Mouse (Mus musculus) MEL (cell line): ENCODE results near the gene Dnah6. TPM values are rescaled to one million over a fixed set of nuclear protein-coding genes. Genes with fewer than 3 reads are reported as not detected.

Experiments
- DNase-seq: peaks from one replicate; pipeline ENCODE4 v3.0.0; 2011; ENCODE audit warnings: low read depth, low spot score
- H3K27ac ChIP-seq: 2 replicates; pipeline ENCODE4 v1.5.1; 2012; ENCODE audit warnings: low read depth, mild to moderate bottlenecking, control low read depth, low read length, moderate library complexity; ENCODE audit not compliant: control insufficient read depth
- H3K27me3 ChIP-seq, 2 experiments: fragments of 150-350 bp in 1 of 2; sonication (generic) in 1 of 2; 2 replicates each; pipeline ENCODE4 v1.6.1; 2012; ENCODE audit warnings: low read length in 2 of 2, mild to moderate bottlenecking in 2 of 2, improper control_type of control experiment in 1 of 2, moderate library complexity in 1 of 2; ENCODE audit not compliant: insufficient read depth in 2 of 2, control insufficient read depth in 1 of 2
- H3K36me3 ChIP-seq, 2 experiments: 2 replicates each; pipeline ENCODE4 v1.6.1; 2012 to 2014; ENCODE audit warnings: low read length in 2 of 2, improper control_type of control experiment in 1 of 2, inconsistent platforms in 1 of 2, mild to moderate bottlenecking in 1 of 2; ENCODE audit not compliant: insufficient read depth in 2 of 2, control insufficient read depth in 1 of 2
- H3K4me1 ChIP-seq, 2 experiments: fragments of 150-350 bp in 1 of 2; sonication (generic) in 1 of 2; 2 replicates each; pipeline ENCODE4 v1.6.1; 2012; ENCODE audit warnings: low read length in 2 of 2, improper control_type of control experiment in 1 of 2, mild to moderate bottlenecking in 1 of 2; ENCODE audit not compliant: insufficient read depth in 2 of 2, control insufficient read depth in 1 of 2
- H3K4me3 ChIP-seq, 2 experiments: fragments of 150-350 bp in 1 of 2; sonication (generic) in 1 of 2; 2 replicates each; pipeline ENCODE4 v1.5.1; 2012; ENCODE audit warnings: low read depth in 2 of 2, low read length in 2 of 2, mild to moderate bottlenecking in 2 of 2, moderate library complexity in 2 of 2, control low read depth in 1 of 2, improper control_type of control experiment in 1 of 2; ENCODE audit not compliant: control insufficient read depth in 1 of 2, insufficient read depth in 1 of 2
- H3K79me2 ChIP-seq: 2 replicates; pipeline ENCODE4 v1.6.1; 2012; ENCODE audit warnings: mild to moderate bottlenecking, low read length, moderate library complexity; ENCODE audit not compliant: control insufficient read depth, poor library complexity, insufficient read depth
- H3K9ac ChIP-seq: 2 replicates; pipeline ENCODE4 v1.6.1; 2012; ENCODE audit warnings: low read depth, mild to moderate bottlenecking, control low read depth, low read length, moderate library complexity; ENCODE audit not compliant: control insufficient read depth, poor library complexity, severe bottlenecking
- H3K9me3 ChIP-seq: fragments of 150-350 bp; sonication (generic); replicated peaks from 2 replicates; pipeline ENCODE4 v1.6.1; 2012; ENCODE audit warnings: mild to moderate bottlenecking, low read length, improper control_type of control experiment, moderate library complexity; ENCODE audit not compliant: insufficient read depth
- BHLHE40 ChIP-seq: IDR thresholded peaks from 2 replicates; pipeline ENCODE4 v1.6.1; 2012; ENCODE audit warnings: low read depth, mild to moderate bottlenecking, inconsistent platforms, low read length, improper control_type of control experiment, borderline replicate concordance
- CHD2 ChIP-seq: IDR thresholded peaks from 2 replicates; pipeline ENCODE4 v1.6.1; 2011; ENCODE audit warnings: low read length, improper control_type of control experiment
- E2F4 ChIP-seq: IDR thresholded peaks from 2 replicates; pipeline ENCODE4 v1.6.1; 2011; ENCODE audit warnings: low read depth, low read length, improper control_type of control experiment, borderline replicate concordance
- EP300 ChIP-seq, 2 experiments: IDR thresholded peaks; 2 replicates each; pipeline ENCODE4 v1.6.1; 2011; ENCODE audit warnings: improper control_type of control experiment in 2 of 2, low read length in 2 of 2, low read depth in 1 of 2, mild to moderate bottlenecking in 1 of 2
- ETS1 ChIP-seq: IDR thresholded peaks from 2 replicates; pipeline ENCODE4 v1.6.1; 2012; ENCODE audit warnings: low read depth, mild to moderate bottlenecking, inconsistent platforms, low read length, improper control_type of control experiment, moderate library complexity
- GABPA ChIP-seq: IDR thresholded peaks from 2 replicates; pipeline ENCODE4 v1.6.1; 2012; ENCODE audit warnings: low read depth, mild to moderate bottlenecking, inconsistent platforms, low read length, improper control_type of control experiment, moderate library complexity
- GATA1 ChIP-seq: IDR thresholded peaks from 2 replicates; pipeline ENCODE4 v1.6.1; 2011; ENCODE audit warnings: low read depth, low read length, improper control_type of control experiment
- HCFC1 ChIP-seq: IDR thresholded peaks from 2 replicates; pipeline ENCODE4 v1.6.1; 2012; ENCODE audit warnings: low read depth, mild to moderate bottlenecking, inconsistent platforms, low read length, improper control_type of control experiment, moderate library complexity
- MAFK ChIP-seq: IDR thresholded peaks from 2 replicates; pipeline ENCODE4 v1.6.1; 2011; ENCODE audit warnings: low read depth, mild to moderate bottlenecking, low read length, improper control_type of control experiment, borderline replicate concordance
- MAX ChIP-seq: IDR thresholded peaks from 2 replicates; pipeline ENCODE4 v1.6.1; 2011; ENCODE audit warnings: low read length, improper control_type of control experiment
- MXI1 ChIP-seq: IDR thresholded peaks from 2 replicates; pipeline ENCODE4 v1.6.1; 2011; ENCODE audit warnings: mild to moderate bottlenecking, low read depth, low read length, improper control_type of control experiment
- MYB ChIP-seq: IDR thresholded peaks from 2 replicates; pipeline ENCODE4 v1.6.1; 2011; ENCODE audit warnings: mild to moderate bottlenecking, low read depth, low read length, improper control_type of control experiment
- MYC ChIP-seq: IDR thresholded peaks from 2 replicates; pipeline ENCODE4 v1.6.1; 2011; ENCODE audit warnings: low read depth, mild to moderate bottlenecking, low read length, improper control_type of control experiment, moderate library complexity
- POLR2A ChIP-seq, 2 experiments: IDR thresholded peaks; 2 replicates each; pipeline ENCODE4 v1.6.1; 2011 to 2012; ENCODE audit warnings: low read length in 2 of 2, mild to moderate bottlenecking in 2 of 2, control low read depth in 1 of 2, improper control_type of control experiment in 1 of 2, low read depth in 1 of 2, moderate library complexity in 1 of 2; ENCODE audit not compliant: control insufficient read depth in 1 of 2, insufficient read depth in 1 of 2, poor library complexity in 1 of 2
- POLR2AphosphoS2 ChIP-seq: IDR thresholded peaks from 2 replicates; pipeline ENCODE4 v1.6.1; 2011; ENCODE audit warnings: low read length, improper control_type of control experiment
- POLR2AphosphoS5 ChIP-seq: IDR thresholded peaks from 2 replicates; pipeline ENCODE4 v1.6.1; 2012; ENCODE audit warnings: low read depth, borderline replicate concordance, mild to moderate bottlenecking, inconsistent platforms, low read length, moderate library complexity, mixed read lengths
- RAD21 ChIP-seq: IDR thresholded peaks from 2 replicates; pipeline ENCODE4 v1.6.1; 2011; ENCODE audit warnings: mild to moderate bottlenecking, low read depth, low read length, improper control_type of control experiment
- RCOR1 ChIP-seq: IDR thresholded peaks from 2 replicates; pipeline ENCODE4 v1.6.1; 2012; ENCODE audit warnings: low read depth, mild to moderate bottlenecking, inconsistent platforms, low read length, improper control_type of control experiment
- TAL1 ChIP-seq: IDR thresholded peaks from 2 replicates; pipeline ENCODE4 v1.6.1; 2012; ENCODE audit warnings: mild to moderate bottlenecking, inconsistent platforms, low read length, moderate library complexity, mixed read lengths
- TBP ChIP-seq: IDR thresholded peaks from 2 replicates; pipeline ENCODE4 v1.8.0; 2011; ENCODE audit warnings: low read depth, low read length, improper control_type of control experiment
- TCF12 ChIP-seq: IDR thresholded peaks from 2 replicates; pipeline ENCODE4 v1.6.1; 2014; ENCODE audit warnings: low read depth, mild to moderate bottlenecking, inconsistent platforms, low read length, improper control_type of control experiment, moderate library complexity
- UBTF ChIP-seq: IDR thresholded peaks from 2 replicates; pipeline ENCODE4 v1.6.1; 2012; ENCODE audit warnings: low read depth, mild to moderate bottlenecking, inconsistent platforms, low read length, improper control_type of control experiment, moderate library complexity, borderline replicate concordance; ENCODE audit not compliant: insufficient read depth
- USF1 ChIP-seq: IDR thresholded peaks from 2 replicates; pipeline ENCODE4 v1.6.1; 2014; ENCODE audit warnings: low read depth, mild to moderate bottlenecking, inconsistent platforms, low read length, improper control_type of control experiment, moderate library complexity
- USF2 ChIP-seq, 2 experiments: IDR thresholded peaks; 2 replicates each; pipeline ENCODE4 v1.6.1; 2011 to 2012; ENCODE audit warnings: improper control_type of control experiment in 2 of 2, low read length in 2 of 2, borderline replicate concordance in 1 of 2, inconsistent platforms in 1 of 2, low read depth in 1 of 2, mild to moderate bottlenecking in 1 of 2; ENCODE audit not compliant: insufficient read depth in 1 of 2
- ZMIZ1 ChIP-seq: IDR thresholded peaks from 2 replicates; pipeline ENCODE4 v1.6.1; 2012; ENCODE audit warnings: low read depth, mild to moderate bottlenecking, inconsistent platforms, low read length, improper control_type of control experiment, moderate library complexity
- polyA plus RNA-seq, 2 experiments: library from polyadenylated mRNA; stranded (reverse) in 1 of 2; unstranded in 1 of 2; fragments of >175 nt in 1 of 2; fragments of >200 nt in 1 of 2; gene quantifications; 2 replicates each; pipeline versions ENCODE4 v1.2.1 to v1.2.4; 2012; ENCODE audit warnings: low replicate concordance in 2 of 2, low read depth in 1 of 2; ENCODE audit not compliant: insufficient read length in 2 of 2, insufficient read depth in 1 of 2, missing spikeins in 1 of 2
- total RNA-seq: library from RNA; depleted of rRNA; stranded (reverse); fragments of 300-350 nt; gene quantifications from 2 replicates; pipeline ENCODE4 v1.2.3, GENCODE M21; 2012

The Dnah6 gene
- total and polyA plus RNA-seq, 3 experiments = not detected

- no peaks in the 10 kb centered on the region for H3K79me2 ChIP-seq
- no peaks in the 10 kb centered on the region for H3K9me3 ChIP-seq
- no peaks in the 10 kb centered on the region for H3K36me3 ChIP-seq
- no peaks in the 10 kb centered on the region for H3K27me3 ChIP-seq
- H3K9ac ChIP-seq = no peak overlapping the region
- DNase-seq = no peak
- H3K4me1 ChIP-seq = no peaks in the 10 kb centered on the region
- H3K27ac ChIP-seq = no peak overlapping the region
- H3K4me3 ChIP-seq = no peak overlapping the region
- TF ChIP-seq POLR2AphosphoS2 (no peak), BHLHE40 (no peak), HCFC1 (no peak), GATA1 (no peak)
These were observed 93.9 kb downstream of the Dnah6 start for GRCm38 (mm10) chr6:73127594-73127993.

GRCm38 (mm10) chr6:73120348-73120747 lies 101.1 kb downstream of the Dnah6 start:
- Histone ChIP-seq H3K27ac (no peak overlapping the region), H3K4me3 (no peak overlapping the region), H3K4me1 (no peaks in the 10 kb centered on the region), H3K36me3 (no peaks in the 10 kb centered on the region), H3K9me3 (no peaks in the 10 kb centered on the region), H3K9ac (no peak overlapping the region), H3K27me3 (no peaks in the 10 kb centered on the region), H3K79me2 (no peaks in the 10 kb centered on the region)
- TF ChIP-seq MAX (no peak), UBTF (no peak), MYB (no peak), TBP (no peak), TCF12 (no peak), MXI1 (no peak), POLR2AphosphoS2 (no peak), CHD2 (no peak)
- DNase-seq = no peak

- Histone ChIP-seq H3K9ac (no peak overlapping the region), H3K4me1 (no peaks in the 10 kb centered on the region), H3K27ac (no peak overlapping the region), H3K27me3 (no peaks in the 10 kb centered on the region), H3K79me2 (no peaks in the 10 kb centered on the region), H3K4me3 (no peak overlapping the region), H3K9me3 (no peaks in the 10 kb centered on the region), H3K36me3 (no peaks in the 10 kb centered on the region)
- peak; percentile 1 for DNase-seq
- TF ChIP-seq USF1 (no peak), RCOR1 (no peak), E2F4 (no peak), EP300 (IDR thresholded peaks at IDR 0.05; ENCODE audit: low read depth in 1 of 2, low read length in 2 of 2) (no peak), ZMIZ1 (no peak), MYB (no peak), MYC (no peak), RAD21 (no peak), GABPA (no peak), USF2 (IDR thresholded peaks at IDR 0.05; ENCODE audit: borderline replicate concordance in 1 of 2, insufficient read depth in 1 of 2, low read depth in 1 of 2, low read length in 2 of 2) (no peak), POLR2AphosphoS5 (no peak), ETS1 (no peak), MAFK (no peak), TAL1 (no peak), HCFC1 (no peak), POLR2A (IDR thresholded peaks at IDR 0.05; ENCODE audit: control insufficient read depth in 1 of 2, insufficient read depth in 1 of 2, low read depth in 1 of 2, low read length in 2 of 2, poor library complexity in 1 of 2) (no peak)
These were observed 107.6 kb downstream of the Dnah6 start for GRCm38 (mm10) chr6:73113898-73114297.
